Mouse (Mus musculus): ENCODE measurements around the gene Hoxc4. TPM values are rescaled to one million over a fixed set of nuclear protein-coding genes. Genes with fewer than 3 reads are reported as not detected.
A peak's percentile ranks its signal among the peaks of the same experiment; 100 is the strongest.

Gene Hoxc4
- polyA plus RNA-seq, 1 experiment from 2014 or later = 17.3 TPM

DNA sequence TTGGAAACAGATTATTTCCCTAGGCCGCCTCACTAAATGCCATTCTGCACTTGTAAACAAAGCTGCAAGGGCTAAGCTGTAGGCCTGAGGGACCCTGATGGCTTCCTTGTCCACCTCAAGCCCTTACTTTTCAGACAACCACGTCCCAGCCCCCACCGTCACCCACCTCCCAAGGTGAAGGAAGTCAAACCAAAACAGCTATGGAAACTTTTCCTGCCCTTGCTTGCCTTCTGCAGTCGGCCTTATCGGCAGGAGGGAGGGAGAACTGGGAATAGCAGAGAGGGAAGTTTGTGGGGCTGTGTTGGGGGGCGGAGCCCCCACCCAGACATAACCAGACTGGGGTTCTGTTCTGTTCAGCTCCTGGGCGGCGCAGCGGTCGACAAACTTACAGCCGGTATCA lies 26.5 kb upstream of the Hoxc4 start:
- Histone ChIP-seq H3K27me3 (replicated peaks) (peaks cover 85% of the 10 kb centered on the region), H3K9me3 (no peaks in the 10 kb centered on the region), H3K4me3 (replicated peaks) (no peak overlapping the region), H3K4me1 (0 out of 2 replicates have a peak, but pooled peaks cover 5% of the 10 kb centered on the region), H3K36me3 (no peaks in the 10 kb centered on the region), H3K9ac (no peak overlapping the region), H3K27ac (no peak overlapping the region), H3K4me2 (no peak overlapping the region)
- 6% methylated on average over 11 of the region's 11 CpGs for WGBS
- no peak for ATAC-seq (ENCODE audit: insufficient read depth, low FRiP score, low read depth)

- H3K9me3 ChIP-seq = no peaks in the 10 kb centered on the region
- H3K36me3 ChIP-seq = no peaks in the 10 kb centered on the region
- ATAC-seq (ENCODE audit: insufficient read depth, low FRiP score, low read depth) = no peak
- H3K4me3 ChIP-seq (replicated peaks) = no peak overlapping the region
- H3K9ac ChIP-seq = no peak overlapping the region
- H3K4me1 ChIP-seq = 0 out of 2 replicates have a peak, but pooled peaks cover 5% of the 10 kb centered on the region
- WGBS = 10% methylated on average over 3 of the region's 3 CpGs
- H3K4me2 ChIP-seq = no peak overlapping the region
- H3K27ac ChIP-seq = no peak overlapping the region
- H3K27me3 ChIP-seq (replicated peaks) = peaks cover 85% of the 10 kb centered on the region
Measured at GRCm38 (mm10) chr15:102992863-102993262, 25.9 kb upstream of the Hoxc4 start.

DNA sequence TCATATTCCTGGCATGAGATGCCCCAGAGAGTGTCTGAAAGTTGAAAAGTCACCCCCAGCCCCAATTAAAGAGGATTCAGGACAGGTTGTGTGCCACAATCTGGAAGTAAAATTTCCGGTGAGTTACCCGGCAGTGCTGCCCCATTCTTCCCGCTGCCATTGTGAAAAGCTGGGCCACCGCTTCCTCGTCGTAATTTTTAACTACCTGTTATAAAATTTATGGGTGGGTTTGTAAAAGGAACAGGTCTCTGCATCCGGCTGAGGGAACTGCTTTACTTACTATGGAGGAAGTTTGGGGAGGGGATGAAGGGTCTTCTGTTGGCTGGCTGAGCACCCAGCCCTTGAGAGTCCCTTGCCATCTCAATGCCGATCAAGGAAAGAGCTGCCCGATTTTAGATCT lies 22.2 kb upstream of the Hoxc4 start:
- Histone ChIP-seq H3K4me3 (replicated peaks) (no peak overlapping the region), H3K9me3 (no peaks in the 10 kb centered on the region), H3K4me1 (peaks cover 15% of the 10 kb centered on the region), H3K27ac (no peak overlapping the region), H3K4me2 (no peak overlapping the region), H3K9ac (no peak overlapping the region), H3K36me3 (no peaks in the 10 kb centered on the region), H3K27me3 (replicated peaks) (peaks cover 89% of the 10 kb centered on the region)
- WGBS = 9% methylated on average over 9 of the region's 9 CpGs
- no peak for ATAC-seq (ENCODE audit: insufficient read depth, low FRiP score, low read depth)

DNA sequence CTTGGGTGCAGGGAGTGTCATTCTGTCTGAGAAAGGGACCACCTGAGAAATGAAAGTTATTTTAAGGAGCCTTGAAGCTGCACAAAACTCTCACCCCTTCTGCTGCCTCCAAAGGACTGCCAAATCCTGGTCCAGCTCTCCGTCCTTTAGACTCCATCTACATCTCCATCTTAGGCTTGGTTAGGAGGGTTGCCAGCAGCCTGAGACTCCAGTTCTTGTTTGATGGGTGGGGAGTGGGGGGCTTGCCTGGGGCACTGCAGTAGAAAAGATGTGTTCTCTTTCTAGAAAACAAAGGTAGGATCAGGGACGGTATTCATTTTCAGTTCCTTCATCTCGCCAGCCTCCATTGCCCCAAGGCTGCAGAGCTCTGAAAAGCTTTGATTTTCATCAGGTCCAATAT lies 21.3 kb upstream of the Hoxc4 start:
- H3K4me3 ChIP-seq (replicated peaks) = no peak overlapping the region
- H3K4me2 ChIP-seq = 0 out of 2 replicates have a peak overlapping the region, but pooled peaks have one; percentile 86
- H3K9ac ChIP-seq = no peak overlapping the region
- H3K27me3 ChIP-seq (replicated peaks) = peaks cover 89% of the 10 kb centered on the region
- H3K27ac ChIP-seq = no peak overlapping the region
- H3K9me3 ChIP-seq = no peaks in the 10 kb centered on the region
- no peak for ATAC-seq (ENCODE audit: insufficient read depth, low FRiP score, low read depth)
- H3K36me3 ChIP-seq = no peaks in the 10 kb centered on the region
- 6% methylated on average over 3 of the region's 3 CpGs for WGBS
- peaks cover 15% of the 10 kb centered on the region for H3K4me1 ChIP-seq

- Histone ChIP-seq H3K4me3 (replicated peaks) (peak within 1 kb of the TSS; percentile 44), H3K9ac (no peak within 1 kb of the TSS), H3K27ac (peak within 1 kb of the TSS; percentile 21; the same call in 1 of the 2 replicates), H3K27me3 (replicated peaks) (peaks cover 89% of the 10 kb centered on the region), H3K4me1 (peaks cover 15% of the 10 kb centered on the region), H3K9me3 (no peaks in the 10 kb centered on the region), H3K4me2 (peak within 1 kb of the TSS; percentile 86), H3K36me3 (no peaks in the 10 kb centered on the region)
- 4% methylated on average over 19 of the region's 19 CpGs for WGBS
- ATAC-seq (ENCODE audit: insufficient read depth, low FRiP score, low read depth) = no peak
Measured at GRCm38 (mm10) chr15:102997939-102998355, 20.8 kb upstream of the Hoxc4 start, which contains the start of gene Hoxc6. Gene Hoxc6 (plus strand): TSS chr15:102998257.

GRCm38 (mm10) chr15:102998608-102999182 lies 20.0 kb upstream of the Hoxc4 start:
- H3K36me3 ChIP-seq = no peaks in the 10 kb centered on the region
- no peak overlapping the region for H3K9ac ChIP-seq
- peaks cover 15% of the 10 kb centered on the region for H3K4me1 ChIP-seq
- H3K27ac ChIP-seq = peak overlapping the region; percentile 21; the same call in 1 of the 2 replicates
- H3K27me3 ChIP-seq (replicated peaks) = peaks cover 90% of the 10 kb centered on the region
- ATAC-seq (ENCODE audit: insufficient read depth, low FRiP score, low read depth) = no peak
- 2% methylated on average over 19 of the region's 19 CpGs for WGBS
- peak overlapping the region; percentile 44 for H3K4me3 ChIP-seq (replicated peaks)
- H3K9me3 ChIP-seq = no peaks in the 10 kb centered on the region
- peak overlapping the region; percentile 86 for H3K4me2 ChIP-seq

- Histone ChIP-seq H3K9ac (0 out of 2 replicates have a peak overlapping the region, but pooled peaks have one; percentile 13), H3K36me3 (no peaks in the 10 kb centered on the region), H3K4me1 (peaks cover 15% of the 10 kb centered on the region), H3K4me3 (replicated peaks) (peak overlapping the region; percentile 44), H3K27ac (peak overlapping the region; percentile 23), H3K9me3 (no peaks in the 10 kb centered on the region), H3K27me3 (replicated peaks) (peaks cover 95% of the 10 kb centered on the region), H3K4me2 (peak overlapping the region; percentile 86)
- peak; percentile 63 for ATAC-seq (ENCODE audit: insufficient read depth, low FRiP score, low read depth)
- WGBS = under 1% methylated on average over 33 of the region's 33 CpGs
Measured at GRCm38 (mm10) chr15:102999183-102999831, 19.4 kb upstream of the Hoxc4 start.

GRCm38 (mm10) chr15:102999955-103000354 lies 18.8 kb upstream of the Hoxc4 start:
- Histone ChIP-seq H3K9ac (no peak overlapping the region), H3K4me3 (replicated peaks) (peak overlapping the region; percentile 44; the same call in 1 of the 2 replicates), H3K27me3 (replicated peaks) (peaks cover 96% of the 10 kb centered on the region), H3K4me1 (peaks cover 15% of the 10 kb centered on the region), H3K4me2 (peak overlapping the region; percentile 86), H3K27ac (peak overlapping the region; percentile 23), H3K36me3 (no peaks in the 10 kb centered on the region), H3K9me3 (no peaks in the 10 kb centered on the region)
- ATAC-seq (ENCODE audit: insufficient read depth, low FRiP score, low read depth) = no peak; the same call in 1 of the 2 replicates
- 11% methylated on average over 11 of the region's 11 CpGs for WGBS

- H3K9me3 ChIP-seq = no peaks in the 10 kb centered on the region
- peak overlapping the region; percentile 44; the same call in 1 of the 2 replicates for H3K4me3 ChIP-seq (replicated peaks)
- H3K4me1 ChIP-seq = peaks cover 15% of the 10 kb centered on the region
- no peak for ATAC-seq (ENCODE audit: insufficient read depth, low FRiP score, low read depth)
- H3K27me3 ChIP-seq (replicated peaks) = peaks cover 95% of the 10 kb centered on the region
- H3K36me3 ChIP-seq = no peaks in the 10 kb centered on the region
- H3K27ac ChIP-seq = no peak overlapping the region
- H3K9ac ChIP-seq = no peak overlapping the region
- H3K4me2 ChIP-seq = peak overlapping the region; percentile 86
- WGBS = 8% methylated on average over 24 of the region's 24 CpGs
Measured at GRCm38 (mm10) chr15:103000501-103000901, 18.2 kb upstream of the Hoxc4 start.

DNA sequence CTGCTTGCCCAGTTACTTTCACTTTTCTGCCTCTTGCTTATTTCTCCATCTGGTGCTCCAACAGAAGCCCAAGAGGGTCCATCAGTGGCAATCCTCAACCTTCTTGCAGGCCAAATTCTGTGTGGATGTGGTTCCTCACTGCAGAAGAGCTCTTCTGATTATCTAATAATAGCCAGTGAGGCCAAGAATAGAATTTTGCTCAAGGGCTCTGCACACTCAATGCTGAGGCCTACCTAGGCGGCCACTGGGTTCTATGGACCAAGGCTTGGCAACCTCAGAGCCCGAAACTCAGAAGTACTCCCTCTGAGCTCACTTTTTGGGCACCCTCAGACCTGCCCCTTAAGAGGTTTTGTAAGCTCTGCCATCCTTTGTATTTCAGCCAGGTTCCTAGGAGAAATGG lies 17.4 kb upstream of the Hoxc4 start:
- peaks cover 15% of the 10 kb centered on the region for H3K4me1 ChIP-seq
- no peak overlapping the region for H3K4me2 ChIP-seq
- H3K9ac ChIP-seq = no peak overlapping the region
- no peak overlapping the region for H3K27ac ChIP-seq
- H3K9me3 ChIP-seq = no peaks in the 10 kb centered on the region
- no peaks in the 10 kb centered on the region for H3K36me3 ChIP-seq
- 37% methylated on average over 2 of the region's 2 CpGs for WGBS
- no peak for ATAC-seq (ENCODE audit: insufficient read depth, low FRiP score, low read depth)
- H3K4me3 ChIP-seq (replicated peaks) = no peak overlapping the region
- H3K27me3 ChIP-seq (replicated peaks) = peaks cover 94% of the 10 kb centered on the region

DNA sequence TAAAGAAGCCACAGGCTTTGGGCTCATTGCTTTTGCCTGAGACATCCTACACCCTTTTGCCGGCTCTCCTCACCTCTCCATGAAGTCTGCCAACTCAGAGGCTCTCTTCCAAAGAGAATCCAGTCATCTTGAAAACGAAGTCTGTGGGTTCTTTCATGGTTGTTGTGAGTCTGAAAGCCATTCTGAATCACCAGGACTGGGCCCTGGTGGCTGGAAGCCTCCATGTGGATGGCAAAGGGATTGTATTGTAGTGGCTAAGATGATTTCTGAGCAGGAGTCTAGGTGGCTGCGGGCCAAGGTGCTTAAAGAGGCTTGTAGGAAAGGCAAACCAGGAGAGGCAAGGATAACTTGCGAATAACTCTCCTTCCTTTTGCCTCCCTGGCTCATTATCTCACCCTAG lies 16.6 kb upstream of the Hoxc4 start:
- peak overlapping the region; percentile 33 for H3K27ac ChIP-seq
- H3K4me3 ChIP-seq (replicated peaks) = no peak overlapping the region
- 29% methylated on average over 4 of the region's 4 CpGs for WGBS
- H3K4me1 ChIP-seq = peaks cover 15% of the 10 kb centered on the region
- H3K27me3 ChIP-seq (replicated peaks) = peaks cover 94% of the 10 kb centered on the region
- no peak for ATAC-seq (ENCODE audit: insufficient read depth, low FRiP score, low read depth)
- H3K4me2 ChIP-seq = no peak overlapping the region
- no peaks in the 10 kb centered on the region for H3K9me3 ChIP-seq
- H3K9ac ChIP-seq = no peak overlapping the region
- H3K36me3 ChIP-seq = no peaks in the 10 kb centered on the region

DNA sequence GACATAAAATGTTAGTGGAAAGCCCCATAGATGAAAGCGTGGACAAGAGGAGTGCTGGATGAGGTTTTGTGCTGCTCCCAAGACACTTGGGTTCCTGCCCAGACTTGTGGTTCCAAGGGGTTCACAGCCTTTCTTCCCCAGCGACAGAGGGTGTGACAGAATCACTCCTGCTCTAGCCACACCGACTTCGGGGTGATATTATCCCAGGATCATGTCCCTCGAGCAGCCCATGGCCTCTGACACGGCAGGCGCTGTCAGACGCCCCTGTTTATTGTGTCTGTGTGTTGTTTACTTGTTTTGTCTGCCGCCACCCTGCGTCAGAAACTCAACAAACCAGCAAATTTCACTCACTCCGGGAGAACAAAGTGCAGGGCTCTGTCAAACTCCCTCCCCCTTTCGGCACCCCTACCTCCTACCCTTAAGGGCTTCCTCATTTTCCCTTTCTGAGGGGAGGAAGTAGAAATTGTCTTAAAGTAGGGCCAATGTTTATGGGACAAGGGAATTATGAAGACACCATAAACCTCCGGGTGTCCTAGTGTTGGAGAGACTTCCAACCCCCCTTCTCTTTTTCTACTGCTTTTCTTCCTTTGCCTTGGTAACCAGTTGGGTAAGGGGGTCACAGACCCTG lies 15.8 kb upstream of the Hoxc4 start:
- Histone ChIP-seq H3K27ac (peak overlapping the region; percentile 33), H3K27me3 (replicated peaks) (peaks cover 95% of the 10 kb centered on the region), H3K9me3 (no peaks in the 10 kb centered on the region), H3K36me3 (no peaks in the 10 kb centered on the region), H3K4me2 (no peak overlapping the region), H3K4me1 (peaks cover 15% of the 10 kb centered on the region), H3K9ac (no peak overlapping the region), H3K4me3 (replicated peaks) (no peak overlapping the region)
- no peak for ATAC-seq (ENCODE audit: insufficient read depth, low FRiP score, low read depth)
- 16% methylated on average over 13 of the region's 13 CpGs for WGBS

Data from stomach, embryonic 15.5 days (tissue).